In the genomic region with DNA sequence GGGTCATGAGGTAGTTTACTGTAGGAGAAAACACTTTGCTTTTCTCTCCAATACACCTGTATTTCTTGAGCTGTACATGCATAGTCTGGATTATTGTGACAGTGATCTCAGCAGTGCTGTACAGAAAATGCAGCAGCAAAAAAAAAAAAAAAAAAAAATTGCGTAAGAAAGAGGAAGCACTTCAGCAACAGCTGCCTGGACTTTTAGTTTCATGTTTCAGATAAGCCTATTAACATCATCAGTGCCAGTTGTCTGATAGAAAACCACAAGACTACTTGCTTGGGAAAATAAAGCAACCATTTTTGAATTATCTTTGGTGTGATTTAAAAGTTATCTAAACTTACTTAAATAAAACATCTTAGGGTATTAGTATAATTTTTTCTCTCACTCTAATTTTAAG, we compare ENCODE assay signal across 26 mouse cellular contexts.
A peak's percentile ranks its signal among the peaks of the same experiment; 100 is the strongest.
DNase-seq lines count a peak whose midpoint lies in the region; ATAC-seq and TF ChIP-seq lines count a peak whose summit lies in the region.
"Had no signal": no experiment of that assay in that cellular context is flagged by ENCODE, and none has a peak within 500 bp of the region (broad histone marks: within the 10 kb centered on the region; RNA-seq: fewer than 3 reads in every experiment).

No protein-coding gene starts in this region.

- no peak for TF ChIP-seq CTCF in G1E (IDR thresholded peaks at IDR 0.05; ENCODE audit: low read depth, low read length)

- no peaks in the 10 kb centered on the region for H3K36me3 ChIP-seq in G1E (replicated peaks)
- H3K36me3 ChIP-seq: embryonic facial prominence, embryonic 15.5 days; heart, embryonic 10.5 days; heart, embryonic 13.5 days; hindbrain, embryonic 12.5 days; hindbrain, embryonic 15.5 days had no signal

- DNase-seq in A20 (ENCODE audit: low read depth, low spot score) = peak; percentile 71
- DNase-seq in G1E (ENCODE audit: low spot score) = no peak
- DNase-seq in adrenal gland, adult 2 months = no peak
- no peak for DNase-seq in urinary bladder, postnatal 25 days (ENCODE audit: low spot score)
- no peak for DNase-seq in heart, postnatal 10 days
- DNase-seq: adrenal gland, adult 8-10 months; adrenal gland, postnatal 25 days; B cell, adult 2 months; cerebellum, adult 11-12 months; cerebellum, adult 8-10 months; cerebellum, postnatal 10 days; cerebellum, postnatal 36 days; embryo, embryonic 11 days; forebrain, postnatal 0 days; gastrocnemius, adult 2 months; gastrocnemius, postnatal 14 days; heart, adult 2 months; kidney, adult 11 months had no signal

- H3K4me1 ChIP-seq in G1E (ENCODE audit: insufficient read depth, low read depth, low read length) = no peaks in the 10 kb centered on the region
- H3K4me1 ChIP-seq: embryonic facial prominence, embryonic 15.5 days; heart, embryonic 10.5 days; heart, embryonic 13.5 days; hindbrain, embryonic 12.5 days; hindbrain, embryonic 15.5 days had no signal

- H3K4me3 ChIP-seq in G1E (ENCODE audit: low read depth, low read length) = no peak overlapping the region
- H3K4me3 ChIP-seq: embryonic facial prominence, embryonic 15.5 days; gastrocnemius, adult 2 months; heart, adult 2 months; heart, embryonic 10.5 days; heart, embryonic 13.5 days; hindbrain, embryonic 12.5 days; hindbrain, embryonic 15.5 days had no signal

- no peaks in the 10 kb centered on the region for H3K27me3 ChIP-seq in G1E (ENCODE audit: insufficient read depth, low read length)
- H3K27me3 ChIP-seq: embryonic facial prominence, embryonic 15.5 days; heart, embryonic 13.5 days; hindbrain, embryonic 12.5 days; hindbrain, embryonic 15.5 days had no signal

- intact Hi-C loops in heart, postnatal 10 days (cut with DNase I) = no loop called here

- ATAC-seq in G1E (ENCODE audit: extremely low read depth, insufficient number of reproducible peaks, low FRiP score, poor library complexity, severe bottlenecking) = peak; percentile 75
- ATAC-seq in granulocyte monocyte progenitor cell, adult 5-6 weeks (replicated peaks; ENCODE audit: poor library complexity, severe bottlenecking) = peak; percentile 42; the same call in 1 of the 2 replicates
- ATAC-seq: CD4-positive, CD25-positive, alpha-beta regulatory T cell, adult 4 months; forebrain, embryonic 14.5 days; forebrain, postnatal 0 days had no signal

- H3K9me3 ChIP-seq in G1E (replicated peaks) = no peaks in the 10 kb centered on the region
- H3K9me3 ChIP-seq: embryonic facial prominence, embryonic 15.5 days; heart, embryonic 10.5 days; heart, embryonic 13.5 days; hindbrain, embryonic 12.5 days; hindbrain, embryonic 15.5 days had no signal
